Mouse (Mus musculus): Measurements from ENCODE around the gene Gpr153. TPM values are rescaled to one million over a fixed set of nuclear protein-coding genes. Genes with fewer than 3 reads are reported as not detected.

The Gpr153 gene
- polyA plus RNA-seq, 1 experiment from 2014 or later = 11.9 TPM

DNA sequence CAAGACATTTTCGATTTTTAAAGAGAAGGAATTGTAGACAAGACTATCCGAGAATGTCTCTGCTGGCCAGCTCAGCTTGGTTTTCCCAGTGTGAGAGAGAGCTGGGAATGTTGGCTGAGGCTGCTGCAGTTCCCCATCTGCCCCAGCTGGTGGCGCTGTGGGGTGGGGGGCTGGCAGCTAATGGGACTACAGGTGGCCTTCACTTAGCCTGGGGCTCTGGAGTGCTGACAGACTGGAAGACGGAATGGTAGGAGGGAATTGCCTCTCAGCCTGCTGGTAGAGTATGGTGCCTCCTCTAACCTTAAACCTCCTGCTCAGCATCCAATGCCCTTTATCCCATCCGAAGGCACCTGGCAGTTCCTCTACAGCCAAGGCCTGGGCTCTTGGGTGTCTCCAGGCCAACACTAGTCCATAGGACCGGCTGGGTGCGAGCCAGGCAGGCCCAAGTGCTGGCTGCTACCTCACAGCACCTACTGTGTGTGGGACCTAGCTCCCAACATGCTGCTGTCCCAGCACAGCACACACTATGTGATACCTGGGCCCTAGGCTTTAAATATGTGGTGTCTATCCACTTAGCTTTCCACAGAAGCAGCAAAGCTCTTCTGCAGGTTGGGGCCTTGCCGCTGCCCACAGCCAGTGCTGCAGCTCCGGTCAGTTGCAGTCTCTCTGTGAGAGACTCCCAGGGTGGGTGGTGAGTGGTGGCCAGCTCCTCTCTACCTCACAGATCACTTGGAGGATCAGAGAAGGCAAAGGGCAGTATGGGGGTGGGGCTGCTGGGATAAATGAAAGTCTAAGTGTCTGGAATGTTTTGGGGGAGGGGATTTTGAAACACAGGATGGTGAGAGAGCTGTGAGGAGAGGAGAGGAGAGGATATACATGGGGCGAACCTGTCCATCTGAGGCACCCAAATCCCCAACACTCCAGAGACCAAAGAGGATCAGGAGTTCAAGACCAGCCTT lies 2.6 kb downstream of the Gpr153 start:
- 46% methylated on average over 10 of the region's 10 CpGs for WGBS
- Histone ChIP-seq H3K9me3 (replicated peaks) (no peaks in the 10 kb centered on the region), H3K27me3 (replicated peaks) (peaks cover 37% of the 10 kb centered on the region), H3K36me3 (peaks cover 26% of the 10 kb centered on the region), H3K4me3 (no peak overlapping the region), H3K27ac (ENCODE audit: poor library complexity, severe bottlenecking) (no peak overlapping the region), H3K4me2 (no peak overlapping the region), H3K9ac (no peak overlapping the region), H3K4me1 (replicated peaks) (peaks cover 50% of the 10 kb centered on the region)
- no peak for ATAC-seq (ENCODE audit: insufficient number of reproducible peaks, low FRiP score)

- ATAC-seq (ENCODE audit: insufficient number of reproducible peaks, low FRiP score) = no peak
These were observed 3.9 kb downstream of the Gpr153 start for GRCm38 (mm10) chr4:152277916-152278315.

DNA sequence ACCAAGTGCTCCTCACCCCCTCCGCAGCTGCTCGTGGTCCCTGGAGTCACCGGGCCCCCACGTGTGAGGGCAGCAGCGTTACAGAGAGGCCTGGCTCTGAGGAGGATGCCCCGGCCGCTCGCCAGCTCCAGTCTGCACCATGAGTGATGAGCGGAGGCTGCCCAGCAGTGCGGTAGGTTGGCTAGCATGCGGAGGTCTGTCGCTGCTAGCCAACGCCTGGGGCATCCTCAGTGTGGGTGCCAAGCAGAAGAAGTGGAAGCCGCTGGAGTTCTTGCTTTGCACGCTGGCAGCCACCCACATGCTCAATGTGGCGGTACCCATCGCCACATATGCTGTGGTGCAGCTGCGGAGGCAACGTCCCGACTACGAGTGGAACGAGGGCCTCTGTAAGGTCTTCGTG lies 5.0 kb downstream of the Gpr153 start:
- ATAC-seq (ENCODE audit: insufficient number of reproducible peaks, low FRiP score) = no peak
- Histone ChIP-seq H3K4me3 (no peak overlapping the region), H3K27ac (ENCODE audit: poor library complexity, severe bottlenecking) (no peak overlapping the region), H3K9ac (no peak overlapping the region), H3K4me2 (no peak overlapping the region), H3K36me3 (peaks cover 28% of the 10 kb centered on the region), H3K27me3 (replicated peaks) (peaks cover 60% of the 10 kb centered on the region), H3K4me1 (replicated peaks) (peaks cover 39% of the 10 kb centered on the region), H3K9me3 (replicated peaks) (no peaks in the 10 kb centered on the region)
- 86% methylated on average over 23 of the region's 23 CpGs for WGBS

More at GRCm38 (mm10) chr4:152277916-152278315, 3.9 kb downstream of the Gpr153 start:
- peaks cover 50% of the 10 kb centered on the region for H3K27me3 ChIP-seq (replicated peaks)
- no peak overlapping the region for H3K9ac ChIP-seq
- no peak overlapping the region for H3K27ac ChIP-seq (ENCODE audit: poor library complexity, severe bottlenecking)
- WGBS = 65% methylated on average over 2 of the region's 2 CpGs
- no peak overlapping the region for H3K4me3 ChIP-seq
- no peak overlapping the region for H3K4me2 ChIP-seq
- no peaks in the 10 kb centered on the region for H3K9me3 ChIP-seq (replicated peaks)
- H3K36me3 ChIP-seq = peaks cover 28% of the 10 kb centered on the region
- H3K4me1 ChIP-seq (replicated peaks) = peaks cover 42% of the 10 kb centered on the region

GRCm38 (mm10) chr4:152281601-152282000 lies 7.6 kb downstream of the Gpr153 start:
- no peak for ATAC-seq (ENCODE audit: insufficient number of reproducible peaks, low FRiP score)
- peaks cover 28% of the 10 kb centered on the region for H3K36me3 ChIP-seq
- H3K9ac ChIP-seq = no peak overlapping the region
- H3K4me1 ChIP-seq (replicated peaks) = peaks cover 21% of the 10 kb centered on the region
- H3K4me3 ChIP-seq = no peak overlapping the region
- H3K9me3 ChIP-seq (replicated peaks) = no peaks in the 10 kb centered on the region
- H3K27me3 ChIP-seq (replicated peaks) = peaks cover 76% of the 10 kb centered on the region
- H3K4me2 ChIP-seq = no peak overlapping the region
- WGBS = 48% methylated on average over 15 of the region's 15 CpGs
- no peak overlapping the region for H3K27ac ChIP-seq (ENCODE audit: poor library complexity, severe bottlenecking)

- 23% methylated on average over 34 of the region's 34 CpGs for WGBS
- H3K9ac ChIP-seq = 0 out of 2 replicates have a peak overlapping the region, but pooled peaks have one; percentile 45
- no peak for ATAC-seq (ENCODE audit: insufficient number of reproducible peaks, low FRiP score)
These were observed 8.7 kb downstream of the Gpr153 start for GRCm38 (mm10) chr4:152282721-152283120.

DNA sequence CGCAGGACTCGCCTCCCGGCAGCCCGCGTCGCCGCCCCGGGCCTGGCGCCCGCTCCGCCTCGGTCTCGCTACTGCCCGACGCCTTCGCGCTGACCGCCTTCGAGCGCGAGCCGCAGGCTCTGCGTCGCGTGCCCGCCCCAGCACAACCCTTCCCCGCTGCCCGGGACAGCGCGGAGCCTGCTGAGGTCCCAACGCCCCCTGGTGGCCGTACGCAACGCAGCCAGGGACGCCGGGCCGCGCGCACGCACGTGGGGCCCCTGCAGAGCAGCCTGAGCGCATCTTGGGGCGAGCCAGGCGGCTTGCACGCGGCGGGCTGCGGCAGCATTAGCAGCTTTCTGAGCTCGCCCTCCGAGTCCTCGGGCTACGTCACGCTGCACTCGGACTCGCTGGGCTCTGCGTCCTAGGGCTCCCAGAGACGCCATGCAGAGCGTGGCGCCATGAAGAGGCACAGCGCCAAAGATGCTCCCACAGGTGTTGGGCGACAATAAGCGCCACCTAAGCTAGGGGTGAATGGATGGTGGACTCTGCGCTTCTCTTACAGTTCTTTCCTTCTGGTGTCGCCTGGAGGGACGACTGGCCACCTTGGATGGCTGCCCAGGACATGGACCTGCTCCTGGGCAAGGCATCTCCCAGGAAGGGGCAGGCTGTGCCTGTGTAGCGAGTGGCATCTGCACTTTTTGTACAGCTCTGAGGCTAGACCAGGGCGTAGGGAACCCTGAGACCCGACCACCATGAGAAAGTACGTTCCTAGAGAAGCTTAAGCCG lies 9.3 kb downstream of the Gpr153 start:
- peak; percentile 77 for ATAC-seq (ENCODE audit: insufficient number of reproducible peaks, low FRiP score)
- WGBS = 5% methylated on average over 68 of the region's 70 CpGs
- Histone ChIP-seq H3K4me3 (peak overlapping the region; percentile 34), H3K36me3 (peaks cover 25% of the 10 kb centered on the region), H3K4me1 (replicated peaks) (peaks cover 18% of the 10 kb centered on the region), H3K27ac (ENCODE audit: poor library complexity, severe bottlenecking) (no peak overlapping the region), H3K9me3 (replicated peaks) (no peaks in the 10 kb centered on the region), H3K9ac (0 out of 2 replicates have a peak overlapping the region, but pooled peaks have one; percentile 45), H3K4me2 (peak overlapping the region; percentile 65), H3K27me3 (replicated peaks) (peaks cover 93% of the 10 kb centered on the region)

More at GRCm38 (mm10) chr4:152282721-152283120, 8.7 kb downstream of the Gpr153 start:
- Histone ChIP-seq H3K27ac (ENCODE audit: poor library complexity, severe bottlenecking) (no peak overlapping the region), H3K4me2 (peak overlapping the region; percentile 65), H3K36me3 (peaks cover 28% of the 10 kb centered on the region), H3K4me1 (replicated peaks) (peaks cover 18% of the 10 kb centered on the region), H3K4me3 (peak overlapping the region; percentile 34), H3K9me3 (replicated peaks) (no peaks in the 10 kb centered on the region), H3K27me3 (replicated peaks) (peaks cover 87% of the 10 kb centered on the region)

GRCm38 (mm10) chr4:152285505-152285904 lies 11.5 kb downstream of the Gpr153 start:
- H3K9ac ChIP-seq = no peak overlapping the region
- WGBS = 2% methylated on average over 10 of the region's 10 CpGs
- H3K27ac ChIP-seq (ENCODE audit: poor library complexity, severe bottlenecking) = no peak overlapping the region
- H3K4me3 ChIP-seq = no peak overlapping the region
- no peak for ATAC-seq (ENCODE audit: insufficient number of reproducible peaks, low FRiP score)
- H3K36me3 ChIP-seq = peaks cover 12% of the 10 kb centered on the region; the same call in 1 of the 2 replicates
- no peak overlapping the region for H3K4me2 ChIP-seq
- no peaks in the 10 kb centered on the region for H3K9me3 ChIP-seq (replicated peaks)
- peaks cover 92% of the 10 kb centered on the region for H3K27me3 ChIP-seq (replicated peaks)
- H3K4me1 ChIP-seq (replicated peaks) = peaks cover 22% of the 10 kb centered on the region

GRCm38 (mm10) chr4:152286183-152286582 lies 12.2 kb downstream of the Gpr153 start:
- ATAC-seq (ENCODE audit: insufficient number of reproducible peaks, low FRiP score) = no peak
- Histone ChIP-seq H3K27ac (ENCODE audit: poor library complexity, severe bottlenecking) (no peak overlapping the region), H3K9me3 (replicated peaks) (no peaks in the 10 kb centered on the region), H3K4me3 (no peak overlapping the region), H3K4me1 (replicated peaks) (peaks cover 23% of the 10 kb centered on the region), H3K36me3 (0 out of 2 replicates have a peak, but pooled peaks cover 6% of the 10 kb centered on the region), H3K4me2 (no peak overlapping the region), H3K27me3 (replicated peaks) (peaks cover 92% of the 10 kb centered on the region), H3K9ac (no peak overlapping the region)
- 5% methylated on average over 32 of the region's 32 CpGs for WGBS

GRCm38 (mm10) chr4:152286887-152287286 lies 12.9 kb downstream of the Gpr153 start:
- Histone ChIP-seq H3K4me2 (no peak overlapping the region), H3K9me3 (replicated peaks) (no peaks in the 10 kb centered on the region)

GRCm38 (mm10) chr4:152287317-152288120 lies 13.5 kb downstream of the Gpr153 start:
- H3K9me3 ChIP-seq (replicated peaks) = no peaks in the 10 kb centered on the region
- H3K27me3 ChIP-seq (replicated peaks) = peaks cover 92% of the 10 kb centered on the region
- peaks cover 23% of the 10 kb centered on the region for H3K4me1 ChIP-seq (replicated peaks)
- no peak overlapping the region for H3K4me3 ChIP-seq
- ATAC-seq (ENCODE audit: insufficient number of reproducible peaks, low FRiP score) = no peak
- H3K9ac ChIP-seq = no peak overlapping the region
- no peaks in the 10 kb centered on the region for H3K36me3 ChIP-seq
- 18% methylated on average over 19 of the region's 19 CpGs for WGBS
- no peak overlapping the region for H3K4me2 ChIP-seq
- no peak overlapping the region for H3K27ac ChIP-seq (ENCODE audit: poor library complexity, severe bottlenecking)

More at GRCm38 (mm10) chr4:152286887-152287286, 12.9 kb downstream of the Gpr153 start:
- ATAC-seq (ENCODE audit: insufficient number of reproducible peaks, low FRiP score) = no peak
- H3K9ac ChIP-seq = no peak overlapping the region
- no peak overlapping the region for H3K27ac ChIP-seq (ENCODE audit: poor library complexity, severe bottlenecking)
- H3K4me1 ChIP-seq (replicated peaks) = peaks cover 23% of the 10 kb centered on the region
- H3K4me3 ChIP-seq = no peak overlapping the region
- WGBS = 8% methylated on average over 26 of the region's 26 CpGs
- H3K36me3 ChIP-seq = 0 out of 2 replicates have a peak, but pooled peaks cover under 1% of the 10 kb centered on the region
- H3K27me3 ChIP-seq (replicated peaks) = peaks cover 92% of the 10 kb centered on the region

All from heart, embryonic 12.5 days (tissue).